Mouse (Mus musculus): ENCODE measurements around the gene Gtpbp1. TPM values are rescaled to one million over a fixed set of nuclear protein-coding genes. Genes with fewer than 3 reads are reported as not detected.

Gtpbp1 gene
- total RNA-seq, 2 experiments from 2014 or later, result 52.4 to 59.1 TPM

- Histone ChIP-seq H3K27ac (peak overlapping the region; percentile 92), H3K4me3 (peak overlapping the region; percentile 81)
- DNase-seq (ENCODE audit: low spot score in 2 of 2), result no peak
- TF ChIP-seq CTCF (conservative IDR thresholded peaks at IDR 0.05), result no peak
These were observed 50.7 kb downstream of the Gtpbp1 start for GRCm38 (mm10) chr15:79741173-79741858.

DNA sequence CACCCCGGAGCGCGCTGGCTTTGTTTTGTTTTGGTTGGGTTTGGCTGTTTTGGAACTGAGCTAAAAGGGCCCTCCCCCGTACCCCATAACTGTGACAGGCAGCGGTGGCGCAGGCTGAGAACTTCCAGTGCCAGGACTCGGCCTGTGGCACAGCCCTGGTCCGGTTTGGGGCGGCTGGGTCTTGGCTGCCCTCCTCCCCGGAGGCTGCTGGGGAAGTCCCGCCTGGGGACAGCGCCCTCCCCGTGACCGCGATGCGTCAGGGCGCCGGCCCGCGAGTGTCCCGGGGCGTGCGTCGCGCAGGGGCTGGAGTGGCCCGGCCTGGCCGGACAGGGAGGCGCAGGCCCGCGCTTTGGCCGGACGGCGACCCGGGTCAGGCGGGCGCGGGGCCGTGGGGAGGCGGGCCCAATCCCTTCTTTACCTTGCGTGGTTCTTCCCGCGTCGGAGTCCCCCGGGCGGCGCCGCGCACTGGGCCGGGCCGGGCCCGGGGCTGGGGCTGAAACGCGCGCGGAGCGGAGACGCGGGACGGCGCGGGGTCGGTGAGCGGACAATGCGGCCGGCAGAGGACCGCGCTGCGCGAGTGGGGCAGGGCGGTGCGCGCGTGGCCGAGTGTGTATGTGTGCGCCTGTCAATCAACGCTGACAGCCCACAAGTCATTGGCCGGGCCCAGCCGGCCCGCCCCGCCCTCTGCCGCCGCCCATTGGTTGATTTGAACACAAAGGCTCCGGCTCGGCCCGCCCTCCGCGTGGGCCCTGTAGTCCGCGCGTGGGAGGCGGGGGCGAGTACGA is 51.5 kb downstream of the Gtpbp1 start, which contains the start of gene Sun2:
TSS of gene Sun2 (minus strand) at position 616 of the 785 bp plus-strand sequence.
- TF ChIP-seq CTCF (conservative IDR thresholded peaks at IDR 0.05), result 0 out of 2 replicates have a peak, but pooled peaks have one; percentile 4
- DNase-seq (ENCODE audit: low spot score in 2 of 2), result peak; percentile 90 to 91
- Histone ChIP-seq H3K4me3 (peak within 1 kb of the TSS; percentile 81), H3K27ac (peak within 1 kb of the TSS; percentile 92)

GRCm38 (mm10) chr15:79742706-79743023 is 52.0 kb downstream of the Gtpbp1 start:
- no peak for DNase-seq (ENCODE audit: low spot score in 2 of 2)
- H3K27ac ChIP-seq, result peak overlapping the region; percentile 92
- no peak for TF ChIP-seq CTCF (conservative IDR thresholded peaks at IDR 0.05)
- peak overlapping the region; percentile 81 for H3K4me3 ChIP-seq

DNA sequence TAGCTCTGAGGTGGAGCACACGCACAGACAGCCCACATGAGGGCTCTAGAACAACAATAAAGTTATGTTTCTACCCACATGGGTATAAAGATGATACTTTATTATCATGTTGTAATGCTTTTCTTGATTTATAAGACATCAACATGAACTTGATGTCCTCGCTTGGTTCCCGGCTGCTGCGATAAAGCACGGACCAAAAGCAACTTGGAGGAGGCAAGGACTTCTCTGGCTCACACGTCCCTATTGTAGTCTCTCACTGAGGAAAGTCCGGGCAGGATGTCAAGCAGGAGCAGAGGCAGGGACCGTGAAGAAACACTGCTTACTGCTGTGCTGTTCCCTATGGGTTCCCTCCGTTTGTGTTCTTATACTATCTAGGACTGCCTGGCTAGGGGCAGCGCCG is 53.4 kb downstream of the Gtpbp1 start:
- no peak overlapping the region for H3K4me3 ChIP-seq
- no peak for TF ChIP-seq CTCF (conservative IDR thresholded peaks at IDR 0.05)
- DNase-seq (ENCODE audit: low spot score in 2 of 2), result no peak
- no peak overlapping the region for H3K27ac ChIP-seq

- TF ChIP-seq CTCF (conservative IDR thresholded peaks at IDR 0.05), result no peak
- DNase-seq (ENCODE audit: low spot score in 2 of 2), result no peak
- Histone ChIP-seq H3K27ac (no peak overlapping the region), H3K4me3 (no peak overlapping the region)
These were observed 54.1 kb downstream of the Gtpbp1 start for GRCm38 (mm10) chr15:79744742-79745141.

DNA sequence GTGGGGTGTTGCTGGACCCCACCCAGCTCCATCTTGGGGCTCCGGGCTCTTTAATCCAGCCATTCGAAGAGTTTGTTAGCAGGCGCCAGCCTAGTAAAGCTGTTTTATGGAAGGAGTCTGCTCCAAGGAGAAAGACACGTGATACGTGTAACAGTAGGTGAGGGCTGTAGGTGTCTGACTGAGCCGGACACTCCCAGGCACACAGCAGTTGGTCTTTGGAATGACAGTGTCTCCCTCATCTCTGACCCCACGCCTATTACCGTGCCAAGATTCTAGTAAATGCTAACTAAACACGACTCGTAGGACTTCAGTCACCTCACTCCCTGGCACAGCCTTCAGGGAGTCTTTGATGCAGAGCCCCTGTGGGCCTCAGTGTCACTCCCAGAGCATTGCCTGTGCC is 54.7 kb downstream of the Gtpbp1 start:
- no peak for DNase-seq (ENCODE audit: low spot score in 2 of 2)
- H3K27ac ChIP-seq, result no peak overlapping the region
- TF ChIP-seq CTCF (conservative IDR thresholded peaks at IDR 0.05), result no peak
- H3K4me3 ChIP-seq, result no peak overlapping the region

- DNase-seq (ENCODE audit: low spot score in 2 of 2), result no peak
- no peak overlapping the region for H3K4me3 ChIP-seq
- TF ChIP-seq CTCF (conservative IDR thresholded peaks at IDR 0.05), result no peak
- H3K27ac ChIP-seq, result no peak overlapping the region
These were observed 55.2 kb downstream of the Gtpbp1 start for GRCm38 (mm10) chr15:79745883-79746282.

GRCm38 (mm10) chr15:79747998-79748397 is 57.4 kb downstream of the Gtpbp1 start:
- H3K4me3 ChIP-seq, result no peak overlapping the region
- H3K27ac ChIP-seq, result no peak overlapping the region
- peak; percentile 72 for TF ChIP-seq CTCF (conservative IDR thresholded peaks at IDR 0.05)
- no peak for DNase-seq (ENCODE audit: low spot score in 2 of 2)

GRCm38 (mm10) chr15:79749162-79749561 is 58.5 kb downstream of the Gtpbp1 start:
- Histone ChIP-seq H3K4me3 (no peak overlapping the region), H3K27ac (no peak overlapping the region)
- TF ChIP-seq CTCF (conservative IDR thresholded peaks at IDR 0.05), result no peak
- no peak for DNase-seq (ENCODE audit: low spot score in 2 of 2)

- no peak for TF ChIP-seq CTCF (conservative IDR thresholded peaks at IDR 0.05)
- no peak for DNase-seq (ENCODE audit: low spot score in 2 of 2)
- H3K27ac ChIP-seq, result no peak overlapping the region
- no peak overlapping the region for H3K4me3 ChIP-seq
These were observed 59.6 kb downstream of the Gtpbp1 start for GRCm38 (mm10) chr15:79750266-79750665.

DNA sequence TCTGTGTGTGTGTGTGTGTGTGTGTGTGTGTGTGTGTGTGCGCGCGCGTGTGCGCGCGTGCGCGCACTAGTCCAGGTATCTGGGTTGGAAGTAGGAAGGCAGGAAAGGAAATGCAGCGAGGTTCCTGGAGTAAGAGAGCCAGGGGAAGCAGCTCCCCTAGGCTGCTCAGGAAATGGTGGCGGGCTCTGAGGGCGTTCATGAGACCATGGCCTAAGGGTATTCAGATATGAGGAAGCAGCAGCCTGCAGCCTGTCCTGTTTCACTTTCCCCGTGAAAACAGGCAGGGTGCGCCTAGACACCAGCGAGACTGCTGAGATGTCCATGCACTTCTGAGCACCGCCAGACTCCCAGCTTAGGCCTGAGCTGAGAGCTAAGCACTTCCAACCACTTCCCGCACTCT is 61.1 kb downstream of the Gtpbp1 start:
- H3K27ac ChIP-seq, result no peak overlapping the region
- TF ChIP-seq CTCF (conservative IDR thresholded peaks at IDR 0.05), result no peak
- DNase-seq (ENCODE audit: low spot score in 2 of 2), result no peak
- H3K4me3 ChIP-seq, result no peak overlapping the region

- DNase-seq (ENCODE audit: low spot score in 2 of 2), result peak; percentile 77 to 86
- H3K4me3 ChIP-seq, result no peak overlapping the region
- peak overlapping the region; percentile 3; the same call in 1 of the 2 replicates for H3K27ac ChIP-seq
- TF ChIP-seq CTCF (conservative IDR thresholded peaks at IDR 0.05), result peak; percentile 100
These were observed 62.2 kb downstream of the Gtpbp1 start for GRCm38 (mm10) chr15:79752742-79753419.

GRCm38 (mm10) chr15:79753420-79753752 is 62.7 kb downstream of the Gtpbp1 start:
- H3K4me3 ChIP-seq, result no peak overlapping the region
- TF ChIP-seq CTCF (conservative IDR thresholded peaks at IDR 0.05), result no peak; the same call in 1 of the 2 replicates
- DNase-seq (ENCODE audit: low spot score in 2 of 2), result no peak
- H3K27ac ChIP-seq, result peak overlapping the region; percentile 3; the same call in 1 of the 2 replicates
